Mouse (Mus musculus) liver, embryonic 15.5 days (tissue): Measurements from ENCODE around the gene Mettl14. TPM values are rescaled to one million over a fixed set of nuclear protein-coding genes. Genes with fewer than 3 reads are reported as not detected.

Source experiments
- ATAC-seq: fragments of 200-750 bp; cut with Nextera tagmentation; 2 replicates; pipeline ENCODE4 v1.8.0; 2017; ENCODE audit warnings: moderate number of reproducible peaks, mild to moderate bottlenecking, moderate library complexity; ENCODE audit not compliant: insufficient read depth
- H3K27ac ChIP-seq: fragments of 300-500 bp; sonication (generic); replicated peaks from 2 replicates; pipeline ENCODE4 v1.5.1; 2015; ENCODE audit warnings: mild to moderate bottlenecking, inconsistent platforms
- H3K27me3 ChIP-seq: fragments of 300-500 bp; sonication (generic); 2 replicates; pipeline ENCODE4 v1.6.1; 2015; ENCODE audit warnings: mild to moderate bottlenecking, inconsistent platforms
- H3K36me3 ChIP-seq: fragments of 300-500 bp; sonication (generic); replicated peaks from 2 replicates; pipeline ENCODE4 v1.6.1; 2015; ENCODE audit warnings: moderate library complexity, mild to moderate bottlenecking, inconsistent platforms
- H3K4me1 ChIP-seq: fragments of 300-500 bp; sonication (generic); replicated peaks from 2 replicates; pipeline ENCODE4 v1.6.1; 2015; ENCODE audit warnings: inconsistent platforms
- H3K4me2 ChIP-seq: fragments of 300-500 bp; sonication (generic); 2 replicates; pipeline ENCODE4 v1.6.1; 2015; ENCODE audit warnings: moderate library complexity, mild to moderate bottlenecking, inconsistent platforms
- H3K4me3 ChIP-seq: fragments of 300-500 bp; sonication (generic); replicated peaks from 2 replicates; pipeline ENCODE4 v1.5.1; 2015; ENCODE audit warnings: mild to moderate bottlenecking, inconsistent platforms
- H3K9ac ChIP-seq: fragments of 300-500 bp; sonication (generic); 2 replicates; pipeline ENCODE4 v1.6.1; 2015; ENCODE audit warnings: moderate library complexity, mild to moderate bottlenecking, inconsistent platforms
- H3K9me3 ChIP-seq: fragments of 300-500 bp; sonication (generic); replicated peaks from 2 replicates; pipeline ENCODE4 v1.6.1; 2016; ENCODE audit warnings: inconsistent platforms
- WGBS: fragments of 180-500 bp; shearing (Covaris S2); methylation state at CpG from one replicate; pipeline ENCODE4 v1.1.7; 2015; ENCODE audit warnings: mixed read lengths; ENCODE audit not compliant: insufficient replicate concordance; 5-methylcytosine and 5-hydroxymethylcytosine counted together
- polyA plus RNA-seq: library from polyadenylated mRNA; unstranded; fragments of >200 nt; fragmentation: Nextera tagmentation; extraction: Ambion mirVana; gene quantifications from 2 replicates; pipeline ENCODE4 v1.2.1, GENCODE M21; 2015

Gene Mettl14
- polyA plus RNA-seq = 6.4 and 7.1 TPM in 2 replicates

DNA sequence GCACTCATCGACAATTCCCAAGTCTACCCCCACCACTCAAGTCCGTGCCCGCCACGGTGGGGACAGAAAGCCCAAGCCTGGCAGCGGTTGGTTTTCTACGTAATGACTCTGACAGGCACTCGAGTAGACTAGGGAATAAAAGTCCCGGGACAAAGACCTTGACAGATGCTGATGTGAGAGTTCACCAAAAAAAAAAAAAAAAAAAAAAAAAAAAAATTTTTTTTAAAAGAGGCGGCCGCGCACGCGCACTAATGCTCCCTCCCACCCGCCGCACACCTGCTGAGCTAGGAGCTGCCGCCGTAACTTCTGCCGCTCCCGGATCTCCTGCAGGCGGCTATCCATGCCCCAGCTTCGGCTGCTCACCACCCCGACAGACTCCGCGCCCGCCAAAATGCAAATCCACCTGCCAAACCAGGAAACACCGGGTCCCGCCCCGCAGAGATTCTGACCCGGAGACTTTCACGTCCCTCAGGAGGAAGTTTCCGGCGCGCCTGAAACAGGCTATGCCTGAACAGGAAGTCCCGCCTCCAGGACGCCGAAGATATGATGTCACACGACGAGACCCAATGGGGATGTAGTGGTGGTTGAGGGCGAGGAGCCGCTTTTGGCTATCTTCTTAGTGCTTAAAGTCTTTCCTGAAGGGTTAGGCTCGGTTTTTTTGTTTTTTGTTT, at the start of gene Mettl14:
Mettl14 (minus strand) TSS at position 623 of the 671 bp plus-strand sequence.
- Histone ChIP-seq H3K27me3 (0 out of 2 replicates have a peak, but pooled peaks cover 7% of the 10 kb centered on the region), H3K9me3 (no peaks in the 10 kb centered on the region), H3K36me3 (peaks cover 13% of the 10 kb centered on the region), H3K4me2 (peak within 1 kb of the TSS; percentile 84), H3K9ac (peak within 1 kb of the TSS; percentile 78), H3K4me3 (peak within 1 kb of the TSS; percentile 85), H3K27ac (peak within 1 kb of the TSS; percentile 90), H3K4me1 (peaks cover 13% of the 10 kb centered on the region)
- ATAC-seq = peak; percentile 100
- under 1% methylated on average over 41 of the region's 41 CpGs for WGBS

DNA sequence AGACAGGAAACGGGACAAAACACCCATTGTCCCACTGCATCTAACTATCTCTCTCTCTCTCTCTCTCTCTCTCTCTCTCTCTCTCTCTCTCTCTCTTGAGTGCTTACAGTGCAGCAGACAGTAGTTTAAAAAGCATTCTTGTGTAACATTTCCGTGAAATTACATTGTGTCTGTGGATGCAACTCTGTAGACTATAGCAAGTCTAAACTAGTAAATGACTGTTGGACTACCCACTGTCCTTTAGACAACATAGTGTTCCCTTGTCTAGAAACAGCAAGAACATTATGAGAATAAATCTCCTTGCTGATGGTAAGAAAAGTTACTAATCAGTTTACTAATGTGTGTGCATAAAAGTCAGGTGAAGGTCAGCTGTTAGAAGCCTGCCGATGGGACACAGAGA, 47.5 kb upstream of the Mettl14 start:
- no peak for ATAC-seq
- H3K27me3 ChIP-seq = no peaks in the 10 kb centered on the region
- H3K4me2 ChIP-seq = no peak overlapping the region
- no peaks in the 10 kb centered on the region for H3K36me3 ChIP-seq
- no peak overlapping the region for H3K27ac ChIP-seq
- WGBS = 66% methylated on average over 3 of the region's 3 CpGs
- no peak overlapping the region for H3K9ac ChIP-seq
- H3K9me3 ChIP-seq = no peaks in the 10 kb centered on the region
- H3K4me1 ChIP-seq = no peaks in the 10 kb centered on the region; the same call in 1 of the 2 replicates
- no peak overlapping the region for H3K4me3 ChIP-seq

DNA sequence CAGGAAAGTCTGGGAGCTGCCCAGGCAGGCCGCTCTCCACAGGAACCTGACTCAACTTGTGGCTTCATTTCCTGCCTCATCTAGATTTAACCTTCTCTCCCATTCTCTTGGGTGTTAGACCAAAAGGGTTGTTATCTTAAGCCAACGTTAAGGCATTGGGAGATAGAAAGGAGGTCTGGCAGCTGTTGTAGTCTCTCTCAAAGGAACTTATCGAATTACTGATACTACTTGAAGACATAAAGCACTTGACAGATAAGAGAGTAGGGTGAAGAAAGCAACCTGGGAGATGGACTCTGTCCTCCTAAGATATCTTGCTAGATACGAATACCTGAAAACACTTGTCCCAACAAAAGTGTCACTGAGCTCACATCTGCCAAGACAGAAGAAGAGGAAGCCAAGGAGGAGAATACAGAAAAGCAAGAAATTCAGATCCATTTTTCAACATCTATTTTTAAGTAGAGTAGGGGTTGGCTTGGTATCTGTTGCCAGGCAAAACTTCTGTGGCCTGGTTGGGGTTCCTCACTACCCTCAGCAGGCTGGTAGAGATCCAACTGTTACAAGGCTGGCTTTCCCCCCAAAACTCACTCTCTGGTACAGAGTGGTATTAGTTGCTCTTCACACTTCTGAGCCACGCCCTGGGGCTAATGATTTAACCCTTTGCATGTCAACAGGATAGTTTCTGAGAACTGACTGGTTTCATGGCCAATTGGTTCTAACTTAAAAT, 46.2 kb upstream of the Mettl14 start:
- H3K4me2 ChIP-seq = no peak overlapping the region
- ATAC-seq = peak; percentile 67

GRCm38 (mm10) chr3:123429597-123430458, 43.9 kb upstream of the Mettl14 start:
- H3K4me1 ChIP-seq = no peaks in the 10 kb centered on the region; the same call in 1 of the 2 replicates
- H3K9me3 ChIP-seq = no peaks in the 10 kb centered on the region
- no peak overlapping the region for H3K9ac ChIP-seq
- no peak overlapping the region for H3K4me3 ChIP-seq
- ATAC-seq = no peak
- H3K27ac ChIP-seq = no peak overlapping the region
- H3K36me3 ChIP-seq = no peaks in the 10 kb centered on the region
- no peaks in the 10 kb centered on the region for H3K27me3 ChIP-seq
- WGBS = 65% methylated on average over 22 of the region's 22 CpGs
- H3K4me2 ChIP-seq = no peak overlapping the region

More for the DNA sequence above, 46.2 kb upstream of the Mettl14 start:
- H3K36me3 ChIP-seq = no peaks in the 10 kb centered on the region
- no peak overlapping the region for H3K27ac ChIP-seq
- H3K9ac ChIP-seq = no peak overlapping the region
- 9% methylated on average over 5 of the region's 5 CpGs for WGBS
- no peaks in the 10 kb centered on the region for H3K27me3 ChIP-seq
- H3K4me1 ChIP-seq = no peaks in the 10 kb centered on the region; the same call in 1 of the 2 replicates
- H3K4me3 ChIP-seq = no peak overlapping the region
- H3K9me3 ChIP-seq = no peaks in the 10 kb centered on the region

DNA sequence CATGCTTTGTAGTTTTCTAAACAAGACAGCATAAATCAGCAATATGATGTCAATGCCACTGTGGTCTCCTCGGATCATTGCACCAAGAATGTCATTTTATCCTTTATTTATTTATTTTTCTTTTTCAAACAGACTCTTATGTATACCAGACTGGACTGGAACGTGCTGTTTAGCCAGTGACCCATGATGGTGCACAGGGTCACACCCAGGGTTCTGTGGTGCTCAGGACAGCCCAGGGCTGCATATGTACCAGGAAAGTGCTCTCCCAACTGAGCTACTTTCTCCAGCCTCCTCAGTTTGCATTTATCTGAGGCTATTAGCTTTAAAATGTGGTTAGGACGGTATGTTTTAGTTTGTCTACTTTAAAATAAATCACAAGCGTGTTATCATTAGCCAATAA, 42.1 kb upstream of the Mettl14 start:
- WGBS = 64% methylated on average over 4 of the region's 4 CpGs
- Histone ChIP-seq H3K4me3 (no peak overlapping the region), H3K9ac (no peak overlapping the region), H3K4me1 (no peaks in the 10 kb centered on the region; the same call in 1 of the 2 replicates), H3K27me3 (no peaks in the 10 kb centered on the region), H3K4me2 (no peak overlapping the region), H3K9me3 (no peaks in the 10 kb centered on the region), H3K27ac (no peak overlapping the region), H3K36me3 (no peaks in the 10 kb centered on the region)
- ATAC-seq = no peak

- no peak for ATAC-seq
- WGBS = 60% methylated on average over 2 of the region's 2 CpGs
Observed at GRCm38 (mm10) chr3:123425647-123426046, 39.7 kb upstream of the Mettl14 start.

DNA sequence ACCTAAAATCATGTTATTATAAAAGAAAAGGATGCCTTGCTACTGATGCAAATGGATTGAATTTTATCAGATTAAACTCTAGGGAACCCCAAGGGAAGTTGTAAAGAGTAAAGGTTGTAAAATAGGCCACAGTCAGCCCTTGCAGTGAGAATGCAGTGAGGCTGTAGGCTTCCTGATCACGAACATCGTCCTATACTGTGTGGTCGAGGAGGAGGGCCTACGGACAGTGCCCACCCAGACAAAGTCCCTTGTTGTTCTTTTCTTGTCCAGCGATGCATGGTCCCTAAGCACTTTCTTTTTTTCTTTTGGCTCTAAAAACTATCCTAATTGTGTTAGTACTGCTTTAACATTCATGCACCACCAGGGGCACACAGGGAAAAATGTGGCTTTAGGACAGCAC, 27.3 kb upstream of the Mettl14 start:
- H3K9me3 ChIP-seq = no peaks in the 10 kb centered on the region
- H3K27me3 ChIP-seq = no peaks in the 10 kb centered on the region
- no peak overlapping the region for H3K4me3 ChIP-seq
- 64% methylated on average over 5 of the region's 5 CpGs for WGBS
- H3K9ac ChIP-seq = no peak overlapping the region
- no peak overlapping the region for H3K4me2 ChIP-seq
- ATAC-seq = no peak
- H3K4me1 ChIP-seq = no peaks in the 10 kb centered on the region
- H3K36me3 ChIP-seq = no peaks in the 10 kb centered on the region
- H3K27ac ChIP-seq = no peak overlapping the region

More at GRCm38 (mm10) chr3:123425647-123426046, 39.7 kb upstream of the Mettl14 start:
- Histone ChIP-seq H3K9me3 (no peaks in the 10 kb centered on the region), H3K9ac (no peak overlapping the region), H3K4me2 (no peak overlapping the region), H3K36me3 (no peaks in the 10 kb centered on the region), H3K4me1 (no peaks in the 10 kb centered on the region), H3K4me3 (no peak overlapping the region), H3K27ac (no peak overlapping the region), H3K27me3 (no peaks in the 10 kb centered on the region)

- no peaks in the 10 kb centered on the region for H3K36me3 ChIP-seq
- no peak overlapping the region for H3K27ac ChIP-seq
- H3K4me2 ChIP-seq = no peak overlapping the region
- no peaks in the 10 kb centered on the region for H3K27me3 ChIP-seq
- H3K4me3 ChIP-seq = no peak overlapping the region
- 52% methylated on average over 6 of the region's 6 CpGs for WGBS
- no peak overlapping the region for H3K9ac ChIP-seq
- ATAC-seq = no peak
- no peaks in the 10 kb centered on the region for H3K4me1 ChIP-seq
- H3K9me3 ChIP-seq = no peaks in the 10 kb centered on the region
Observed at GRCm38 (mm10) chr3:123411821-123412578, 26.1 kb upstream of the Mettl14 start.

DNA sequence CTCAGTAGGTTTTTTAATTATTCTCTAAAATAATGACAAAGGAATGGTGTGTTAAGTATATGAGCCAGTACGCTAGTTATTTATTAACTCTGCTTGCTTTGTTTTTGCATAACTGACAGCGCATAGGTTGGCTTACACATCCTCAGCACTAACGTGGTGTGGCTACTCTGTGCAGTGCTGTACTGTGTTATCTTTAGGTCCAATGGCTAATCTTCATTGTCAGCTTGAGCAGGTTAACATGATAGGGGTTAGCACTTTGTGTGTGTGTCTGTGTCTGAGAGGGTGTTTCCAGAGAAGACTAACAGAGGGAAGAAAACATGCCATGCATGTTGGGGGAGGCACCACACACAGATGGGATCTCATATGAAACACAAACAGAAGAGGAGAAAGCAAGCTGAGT, 19.0 kb upstream of the Mettl14 start:
- ATAC-seq = peak; percentile 85
- WGBS = 35% methylated on average over 3 of the region's 3 CpGs

More for the DNA sequence above, 19.0 kb upstream of the Mettl14 start:
- Histone ChIP-seq H3K9ac (no peak overlapping the region), H3K4me3 (no peak overlapping the region), H3K4me1 (no peaks in the 10 kb centered on the region), H3K27me3 (no peaks in the 10 kb centered on the region), H3K36me3 (no peaks in the 10 kb centered on the region), H3K4me2 (no peak overlapping the region), H3K9me3 (no peaks in the 10 kb centered on the region), H3K27ac (no peak overlapping the region)
